Mouse (Mus musculus): ENCODE measurements around the gene Timm44. TPM values are rescaled to one million over a fixed set of nuclear protein-coding genes. Genes with fewer than 3 reads are reported as not detected.

Timm44 gene
- total RNA-seq (2021) = 10 to 100 TPM; 73.9 to 78.8 TPM
- long read RNA-seq, experiment 1, transcript Timm44-201 (13 exons, 1,790 nt) = major isoform, 20 of 42 reads
- long read RNA-seq, experiment 1, partial matches to known transcripts = 0 of 42 reads
- long read RNA-seq, experiment 1, other reads (novel, unspliced or antisense) = 19 of 42 reads
- long read RNA-seq, experiment 2, transcript Timm44-206 (12 exons, 3,041 nt) = minor isoform, 7 of 64 reads
- long read RNA-seq, experiment 2, transcript Timm44-201 (13 exons, 1,790 nt) = major isoform, 31 of 64 reads
- long read RNA-seq, experiment 2, partial matches to known transcripts = 4 of 64 reads
- long read RNA-seq, experiment 2, other reads (novel, unspliced or antisense) = 21 of 64 reads

DNA sequence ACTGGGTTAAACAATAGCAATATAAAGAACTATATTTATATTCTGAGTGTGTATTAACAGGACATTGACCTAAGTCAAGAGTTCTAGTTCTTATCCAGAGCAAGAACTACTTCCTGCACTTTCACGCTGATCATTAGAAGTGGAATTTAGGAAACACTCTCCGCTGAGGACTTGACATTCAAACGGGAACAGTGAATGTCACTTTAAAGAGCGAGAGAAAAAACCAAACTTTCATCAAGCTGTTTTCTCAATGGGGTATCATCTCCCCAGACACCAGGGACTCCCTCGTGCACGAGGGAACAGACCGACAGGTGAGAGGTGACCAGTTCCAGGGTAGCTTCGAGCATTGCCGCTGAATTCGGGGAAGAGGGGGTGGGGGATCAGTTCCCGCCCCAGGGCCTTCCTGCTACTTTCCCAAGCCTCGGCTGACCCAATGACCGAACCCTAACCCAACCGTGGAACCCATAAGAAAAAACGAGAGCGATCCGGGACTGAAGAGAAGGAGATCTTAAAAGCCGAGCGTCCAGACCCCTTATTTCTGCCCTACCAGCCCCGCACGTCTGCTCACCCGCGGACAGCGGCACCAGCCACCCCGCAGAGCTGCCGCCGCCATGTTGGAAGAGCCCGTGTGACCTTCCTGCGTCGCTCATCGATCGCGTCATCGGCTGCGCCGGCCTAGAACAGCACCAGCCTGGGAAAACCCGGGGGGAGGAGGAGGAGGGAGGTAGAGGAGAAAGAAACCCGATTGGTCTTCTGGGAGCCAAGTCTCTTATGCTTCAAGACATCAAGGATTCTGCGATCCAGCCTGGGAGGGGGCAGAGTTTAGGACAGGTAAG is at the start of gene Timm44:
Timm44 (minus strand) TSS at position 639 of the 836 bp plus-strand sequence.
- Histone ChIP-seq H3K27ac (peak within 1 kb of the TSS; percentile 93), H3K4me3 (peak within 1 kb of the TSS; percentile 96)
- no peak for TF ChIP-seq CTCF (conservative IDR thresholded peaks at IDR 0.05)
- peak; percentile 97 for DNase-seq (ENCODE audit: low spot score in 2 of 2)

DNA sequence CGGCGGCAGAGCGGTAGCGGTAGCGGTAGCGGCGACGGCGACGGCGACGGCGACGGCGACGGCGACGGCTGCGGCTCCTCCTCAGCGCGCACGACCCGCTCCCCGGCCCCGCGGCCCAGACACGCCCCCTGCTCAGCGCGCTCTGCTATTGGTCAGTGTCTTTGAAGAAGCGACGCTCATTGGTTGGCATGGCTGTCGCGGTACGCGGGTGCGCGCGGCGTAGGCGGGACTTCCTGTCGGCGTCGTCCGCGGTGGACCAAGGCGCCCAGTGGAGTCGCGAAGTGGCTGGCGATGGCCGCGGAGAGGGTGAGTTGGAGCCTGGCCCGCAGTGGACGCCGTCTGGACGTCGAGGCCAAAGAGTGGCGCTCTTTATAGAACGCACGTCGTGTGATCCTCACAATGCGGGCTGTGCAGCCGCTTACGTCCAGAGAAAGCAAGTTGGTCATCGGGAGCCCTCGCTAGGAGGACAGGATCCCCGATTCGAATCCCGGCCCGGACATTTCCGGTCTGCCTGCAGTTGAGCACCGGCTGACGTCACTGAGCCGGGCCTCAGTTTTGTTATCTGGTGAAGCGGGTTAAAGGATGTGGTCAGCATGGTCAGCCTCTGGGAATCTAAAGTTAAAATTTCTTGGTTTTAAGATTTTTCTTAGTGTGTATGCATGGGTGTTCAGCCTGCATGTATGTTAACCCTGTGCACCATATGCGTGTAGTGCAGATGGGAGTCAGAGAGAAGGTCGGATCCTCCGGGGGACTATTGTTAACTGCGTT is 49.5 kb upstream of the Timm44 start, which contains the start of the genes Ccl25 and Elavl1:
Ccl25 (plus strand) TSS at position 228 of the 768 bp plus-strand sequence.
Elavl1 (minus strand) TSS at position 431 of the 768 bp plus-strand sequence.
- peak within 1 kb of the TSS; percentile 93 for H3K27ac ChIP-seq
- DNase-seq (ENCODE audit: low spot score in 2 of 2) = peak; percentile 97 to 99
- TF ChIP-seq CTCF (conservative IDR thresholded peaks at IDR 0.05) = 0 out of 2 replicates have a peak, but pooled peaks have one; percentile 13
- peak within 1 kb of the TSS; percentile 71 for H3K4me3 ChIP-seq

- H3K4me3 ChIP-seq = peak overlapping the region; percentile 71
- TF ChIP-seq CTCF (conservative IDR thresholded peaks at IDR 0.05) = no peak
- peak overlapping the region; percentile 93 for H3K27ac ChIP-seq
- DNase-seq (ENCODE audit: low spot score in 2 of 2) = peak in 1 of 2 experiments; percentile 33
These were observed 48.8 kb upstream of the Timm44 start for GRCm38 (mm10) chr8:4324525-4324924.

DNA sequence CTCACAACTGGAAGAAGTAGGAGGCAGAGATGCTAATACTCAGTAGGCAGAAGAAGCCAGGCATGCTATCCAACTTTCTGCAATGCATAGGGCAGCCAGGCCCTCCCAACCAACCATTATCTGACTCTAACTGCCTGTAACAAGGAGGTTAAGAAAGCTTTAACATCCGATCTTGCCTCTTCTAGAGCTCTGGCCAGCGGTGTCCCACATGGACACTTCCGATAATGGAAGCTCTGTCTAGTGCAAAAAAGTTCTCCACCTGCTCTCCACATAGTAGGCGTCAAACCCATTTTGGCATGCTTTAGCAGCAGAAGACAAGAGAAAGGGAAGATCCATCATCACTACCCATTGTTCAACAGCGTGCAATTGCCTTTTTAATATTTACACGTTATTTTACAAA is 48.2 kb upstream of the Timm44 start:
- TF ChIP-seq CTCF (conservative IDR thresholded peaks at IDR 0.05) = no peak
- Histone ChIP-seq H3K4me3 (peak overlapping the region; percentile 71), H3K27ac (peak overlapping the region; percentile 93)
- DNase-seq (ENCODE audit: low spot score in 2 of 2) = no peak

DNA sequence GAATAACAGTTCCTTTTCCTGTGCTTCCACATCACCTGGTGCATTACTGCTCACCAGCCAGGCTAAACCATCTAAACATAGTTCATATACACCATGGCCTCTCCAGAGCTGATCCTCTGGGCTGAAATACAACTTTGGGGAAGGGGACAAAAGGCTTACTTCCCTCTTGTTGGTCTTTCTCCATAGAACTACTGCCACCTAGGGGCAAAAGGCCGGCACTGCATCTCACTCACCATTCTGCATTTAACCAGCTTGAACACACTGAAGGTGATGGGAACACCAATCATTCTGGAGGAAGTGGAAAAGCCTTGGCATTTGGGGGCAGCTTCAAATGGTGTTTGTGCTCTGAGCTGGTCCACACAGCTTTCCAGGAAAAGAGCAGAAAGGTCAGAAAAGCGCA is 46.8 kb upstream of the Timm44 start:
- Histone ChIP-seq H3K4me3 (no peak overlapping the region; the same call in 1 of the 2 replicates), H3K27ac (no peak overlapping the region; the same call in 1 of the 2 replicates)
- peak; percentile 99; the same call in 1 of the 2 replicates for TF ChIP-seq CTCF (conservative IDR thresholded peaks at IDR 0.05)
- DNase-seq (ENCODE audit: low spot score in 2 of 2) = peak; percentile 86 to 87

GRCm38 (mm10) chr8:4321031-4321430 is 45.3 kb upstream of the Timm44 start:
- Histone ChIP-seq H3K4me3 (no peak overlapping the region), H3K27ac (peak overlapping the region; percentile 61)
- no peak for DNase-seq (ENCODE audit: low spot score in 2 of 2)
- TF ChIP-seq CTCF (conservative IDR thresholded peaks at IDR 0.05) = no peak

DNA sequence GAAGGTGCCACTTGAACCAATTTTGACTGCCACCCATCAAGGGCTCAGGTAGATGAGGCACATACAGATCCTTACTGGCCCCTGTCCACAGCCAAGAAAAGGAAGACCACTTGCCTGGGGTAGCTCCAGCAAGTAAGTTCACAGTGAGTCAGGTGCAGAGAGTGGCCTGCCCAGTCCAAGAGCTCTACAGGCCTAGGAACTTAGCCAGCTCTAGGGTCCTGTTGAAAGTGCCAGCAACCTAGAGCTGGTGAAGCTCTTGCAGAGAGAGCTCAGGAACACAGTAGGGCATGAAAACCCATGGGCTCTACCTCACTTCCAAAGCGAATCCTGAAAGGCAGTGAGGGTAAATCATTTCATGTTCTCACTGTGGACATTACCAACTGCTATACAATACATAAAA is 44.7 kb upstream of the Timm44 start:
- Histone ChIP-seq H3K27ac (peak overlapping the region; percentile 61; the same call in 1 of the 2 replicates), H3K4me3 (no peak overlapping the region)
- DNase-seq (ENCODE audit: low spot score in 2 of 2) = no peak
- no peak for TF ChIP-seq CTCF (conservative IDR thresholded peaks at IDR 0.05)

DNA sequence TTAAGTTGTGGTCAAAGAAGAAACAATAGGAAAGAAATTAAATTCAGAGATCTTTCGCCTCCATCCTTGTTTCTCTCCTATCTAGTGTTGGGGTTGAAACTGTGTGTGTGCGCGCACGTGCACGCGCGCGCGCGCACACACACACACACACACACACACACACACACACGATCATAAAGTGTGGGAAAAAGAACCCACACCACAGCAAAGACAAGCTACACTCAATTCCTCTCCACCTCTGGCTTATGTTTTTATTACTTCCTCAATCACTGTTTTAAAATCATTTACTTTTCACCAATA is 43.8 kb upstream of the Timm44 start:
- no peak for DNase-seq (ENCODE audit: low spot score in 2 of 2)
- Histone ChIP-seq H3K27ac (no peak overlapping the region), H3K4me3 (no peak overlapping the region)
- TF ChIP-seq CTCF (conservative IDR thresholded peaks at IDR 0.05) = no peak

- Histone ChIP-seq H3K4me3 (no peak overlapping the region), H3K27ac (no peak overlapping the region)
- no peak for DNase-seq (ENCODE audit: low spot score in 2 of 2)
- no peak for TF ChIP-seq CTCF (conservative IDR thresholded peaks at IDR 0.05)
These were observed 43.3 kb upstream of the Timm44 start for GRCm38 (mm10) chr8:4318796-4319572.

GRCm38 (mm10) chr8:4318124-4318523 is 42.4 kb upstream of the Timm44 start:
- no peak for DNase-seq (ENCODE audit: low spot score in 2 of 2)
- H3K4me3 ChIP-seq = no peak overlapping the region
- no peak for TF ChIP-seq CTCF (conservative IDR thresholded peaks at IDR 0.05)
- no peak overlapping the region for H3K27ac ChIP-seq

GRCm38 (mm10) chr8:4314852-4315251 is 39.1 kb upstream of the Timm44 start:
- TF ChIP-seq CTCF (conservative IDR thresholded peaks at IDR 0.05) = no peak
- peak overlapping the region; percentile 79; the same call in 1 of the 2 replicates for H3K27ac ChIP-seq
- no peak overlapping the region for H3K4me3 ChIP-seq
- DNase-seq (ENCODE audit: low spot score in 2 of 2) = no peak
